Mouse (Mus musculus) cerebellum, postnatal 36 days (tissue): ENCODE measurements around the gene Hist1h2af.

Source experiments
- DNase-seq, 2 experiments: peaks; one replicate each; pipeline ENCODE4 v3.0.0; 2021 to 2022; ENCODE audit warnings: mixed read lengths in 2 of 2

Hist1h2af gene

GRCm38 (mm10) chr13:23533560-23534367, at the start of gene Hist1h2af:
Gene Hist1h2af, plus strand, starts transcription at chr13:23533906.
- DNase-seq = peak; percentile 59 to 70

DNA sequence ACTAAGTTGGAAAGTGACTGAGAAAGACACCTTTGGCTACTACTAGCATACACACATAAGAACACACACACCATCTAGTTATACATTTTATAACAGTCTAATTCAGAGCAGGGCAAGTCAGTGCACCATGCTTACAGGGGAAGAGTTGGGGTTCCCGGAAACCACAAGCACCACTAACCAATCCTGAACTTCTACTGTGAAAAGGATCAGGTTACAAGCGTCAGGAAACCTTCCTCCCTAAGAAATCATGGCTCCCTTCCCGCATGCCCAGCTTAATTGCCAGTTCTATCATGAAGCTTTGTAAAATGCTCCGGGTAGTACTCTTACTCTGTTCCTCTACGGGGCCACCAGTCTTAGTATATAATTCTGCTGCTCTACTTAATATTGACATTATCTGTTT, 48.4 kb upstream of the Hist1h2af start:
- DNase-seq = no peak

- peak; percentile 33 to 38 for DNase-seq
Observed at GRCm38 (mm10) chr13:23488400-23489322, 45.0 kb upstream of the Hist1h2af start, which contains the start of gene Btn2a2. Gene Btn2a2, minus strand, starts transcription at chr13:23488857.

DNA sequence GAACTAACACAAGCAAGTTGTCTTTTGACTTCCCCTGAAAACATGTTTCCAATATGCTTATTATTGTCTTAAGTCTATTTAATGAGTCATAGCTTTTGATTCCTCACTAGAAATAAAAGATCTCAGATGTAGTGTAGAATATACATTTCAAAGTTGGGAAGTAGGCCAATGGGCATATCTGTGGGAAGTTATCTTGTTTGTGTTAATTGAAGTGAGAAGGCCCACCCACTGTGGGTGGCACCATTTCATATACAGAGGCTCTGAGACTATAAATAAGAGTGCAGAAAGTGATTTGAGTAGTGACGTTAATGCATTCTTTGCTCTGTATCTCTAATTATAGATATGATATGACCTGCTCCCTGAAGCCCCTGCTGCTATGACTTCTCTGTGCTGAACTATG, 42.8 kb upstream of the Hist1h2af start:
- DNase-seq = no peak

- DNase-seq = no peak
Observed at GRCm38 (mm10) chr13:23491263-23491662, 42.4 kb upstream of the Hist1h2af start.

GRCm38 (mm10) chr13:23491990-23492389, 41.7 kb upstream of the Hist1h2af start:
- DNase-seq = no peak

DNA sequence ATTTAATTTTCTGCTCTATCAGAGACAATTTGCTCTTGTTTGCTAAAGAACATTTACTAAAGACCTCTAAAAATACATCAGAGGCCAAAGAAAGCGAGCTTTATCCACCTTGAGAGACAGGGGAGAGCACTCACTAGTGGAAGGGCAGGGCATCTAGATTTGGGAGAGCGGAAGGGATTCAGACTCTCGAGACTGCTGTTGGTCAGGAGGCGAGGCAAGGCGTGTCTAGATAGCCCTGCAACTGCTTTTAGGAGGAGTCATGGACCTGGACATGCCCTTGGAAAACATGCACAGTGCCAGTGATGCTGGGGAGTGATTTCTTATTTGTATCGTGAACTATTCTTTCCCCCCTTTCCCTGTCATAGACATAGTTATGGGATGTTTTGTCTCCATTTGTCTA, 38.2 kb upstream of the Hist1h2af start:
- no peak for DNase-seq

- DNase-seq = peak; percentile 10 to 30
Observed at GRCm38 (mm10) chr13:23497656-23498321, 35.9 kb upstream of the Hist1h2af start.

- DNase-seq = no peak
Observed at GRCm38 (mm10) chr13:23498653-23499052, 35.1 kb upstream of the Hist1h2af start.

DNA sequence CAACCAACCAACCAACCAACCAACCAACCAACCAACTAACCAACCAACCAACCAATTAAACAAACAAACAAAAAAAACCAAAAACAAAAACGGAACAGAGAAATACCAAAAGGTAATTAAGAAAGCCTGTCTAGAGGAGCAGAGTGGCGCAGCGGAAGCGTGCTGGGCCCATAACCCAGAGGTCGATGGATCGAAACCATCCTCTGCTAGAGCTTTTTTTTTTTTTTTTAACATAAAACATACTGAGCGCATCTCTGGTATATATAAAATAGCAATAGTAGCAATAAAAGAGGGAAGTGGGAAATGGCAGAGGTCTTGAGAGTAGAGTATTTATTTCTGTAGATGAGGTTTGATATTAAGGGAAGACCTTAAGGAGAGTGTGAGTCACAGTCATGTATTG, 33.8 kb upstream of the Hist1h2af start:
- DNase-seq = no peak

DNA sequence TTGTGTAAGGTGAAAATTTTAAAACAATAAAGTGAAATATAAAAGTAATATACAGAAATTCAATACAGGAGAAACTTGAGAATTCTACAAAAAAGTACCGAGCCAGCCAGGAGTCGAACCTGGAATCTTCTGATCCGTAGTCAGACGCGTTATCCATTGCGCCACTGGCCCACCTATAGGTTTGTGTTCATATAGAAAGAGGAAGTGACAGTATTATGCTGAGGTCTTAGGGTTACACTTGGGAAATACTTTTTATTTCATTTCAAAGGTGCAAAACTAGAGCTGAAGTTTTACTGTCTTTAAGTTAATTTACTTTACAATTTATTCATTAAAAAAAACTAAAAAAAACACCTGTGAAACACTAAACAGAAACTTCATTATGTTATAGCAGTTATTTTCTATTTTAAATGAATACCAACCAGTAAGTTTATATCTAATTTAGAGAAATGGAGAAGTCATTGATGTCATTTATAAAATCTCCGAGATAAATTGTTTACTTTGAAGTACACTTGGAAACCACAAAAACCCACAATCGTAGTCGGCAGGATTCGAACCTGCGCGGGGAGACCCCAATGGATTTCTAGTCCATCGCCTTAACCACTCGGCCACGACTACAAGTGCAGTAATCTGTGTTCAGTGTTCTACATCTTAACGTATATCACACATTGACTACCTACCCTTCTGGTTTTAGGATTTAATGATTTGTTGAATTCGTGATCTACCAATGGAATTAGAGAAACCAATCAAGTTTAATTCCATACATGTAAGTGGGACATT, 33.1 kb upstream of the Hist1h2af start:
- DNase-seq = peak; percentile 48 to 65

DNA sequence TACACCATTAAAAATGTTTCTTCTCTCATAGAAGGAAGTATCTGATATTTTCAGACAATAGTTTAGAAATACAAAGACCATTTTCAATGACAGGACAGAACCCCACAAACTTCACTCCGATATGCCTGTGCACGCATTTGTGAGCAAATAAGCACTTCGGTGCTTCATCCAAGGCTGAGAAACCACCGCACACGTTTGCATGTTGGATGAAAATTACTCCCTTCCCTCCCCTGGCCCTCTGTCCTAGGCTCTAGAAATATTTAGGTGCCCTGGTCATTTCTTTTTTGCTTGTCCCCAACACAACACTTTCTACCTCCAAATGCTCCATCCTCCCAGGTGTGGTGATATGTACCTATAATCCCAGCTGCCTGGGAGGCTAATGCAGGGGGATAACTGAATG, 32.2 kb upstream of the Hist1h2af start:
- DNase-seq = no peak

DNA sequence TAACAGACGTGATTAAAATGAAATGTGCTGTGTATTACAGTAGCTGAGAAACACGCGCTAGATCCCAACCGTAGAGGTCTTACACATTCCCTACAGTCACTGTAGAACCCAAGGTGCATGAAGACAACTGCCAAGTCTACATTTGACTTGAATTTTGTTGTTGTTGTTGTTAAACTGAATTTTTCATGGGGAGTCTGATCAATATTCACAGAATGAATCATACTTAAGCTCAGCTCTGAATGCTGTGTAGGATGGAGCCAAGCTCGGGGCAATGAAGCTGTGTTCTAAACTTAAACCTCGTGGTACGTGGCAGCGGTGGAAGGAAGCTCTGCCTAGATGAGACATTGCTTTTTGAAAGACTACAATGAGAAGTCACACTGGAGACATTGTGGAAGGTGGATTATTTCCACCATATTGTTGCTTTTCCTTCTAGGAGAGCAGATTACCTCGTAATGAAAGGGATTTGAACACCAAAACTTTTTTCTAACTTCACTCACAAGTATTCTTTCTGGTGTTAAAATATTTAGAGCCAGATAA, 31.6 kb upstream of the Hist1h2af start:
- no peak for DNase-seq

DNA sequence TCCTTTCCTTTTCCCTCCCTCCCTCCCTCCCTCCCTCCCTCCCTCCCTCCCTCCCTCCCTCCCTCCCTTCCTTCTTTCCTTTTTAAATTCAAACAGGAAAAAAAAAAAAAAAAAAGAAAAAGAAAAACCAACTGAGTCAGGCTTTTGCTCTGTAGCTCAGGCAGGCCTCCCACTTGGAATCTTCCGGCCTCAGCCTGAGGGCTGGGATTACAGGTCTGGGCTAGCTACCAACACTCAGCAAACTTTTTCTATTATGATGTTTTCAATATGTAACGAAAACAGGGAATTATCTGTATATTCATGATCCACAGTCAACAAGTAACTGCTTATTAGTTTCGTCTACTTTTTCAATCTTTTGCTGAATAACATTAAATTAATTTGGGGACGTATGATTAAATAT, 30.8 kb upstream of the Hist1h2af start:
- no peak for DNase-seq

DNA sequence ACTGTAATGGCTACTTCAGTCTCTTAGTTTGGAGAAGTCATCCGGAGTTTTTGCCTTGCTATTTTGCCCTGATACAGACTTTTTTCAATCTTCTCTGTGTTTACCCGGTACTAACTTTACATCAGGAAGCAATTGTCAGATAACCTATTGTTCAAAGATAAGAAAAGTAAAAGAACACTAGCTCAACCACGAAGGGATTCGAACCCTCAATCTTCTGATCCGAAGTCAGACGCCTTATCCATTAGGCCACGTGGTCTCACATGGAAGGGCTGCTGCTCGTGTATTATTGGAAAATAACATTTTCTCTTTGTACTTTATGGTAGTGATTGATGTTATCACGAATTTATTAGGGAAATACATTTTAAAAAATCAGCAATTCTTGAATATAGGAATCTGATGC, 29.9 kb upstream of the Hist1h2af start:
- DNase-seq = peak; percentile 35 to 66

- DNase-seq = no peak
Observed at GRCm38 (mm10) chr13:23505662-23506345, 27.9 kb upstream of the Hist1h2af start.

- peak; percentile 19 to 41 for DNase-seq
Observed at GRCm38 (mm10) chr13:23506351-23506750, 27.4 kb upstream of the Hist1h2af start.

GRCm38 (mm10) chr13:23506819-23507515, 26.7 kb upstream of the Hist1h2af start:
- DNase-seq = no peak

GRCm38 (mm10) chr13:23510127-23510526, 23.6 kb upstream of the Hist1h2af start:
- no peak for DNase-seq

DNA sequence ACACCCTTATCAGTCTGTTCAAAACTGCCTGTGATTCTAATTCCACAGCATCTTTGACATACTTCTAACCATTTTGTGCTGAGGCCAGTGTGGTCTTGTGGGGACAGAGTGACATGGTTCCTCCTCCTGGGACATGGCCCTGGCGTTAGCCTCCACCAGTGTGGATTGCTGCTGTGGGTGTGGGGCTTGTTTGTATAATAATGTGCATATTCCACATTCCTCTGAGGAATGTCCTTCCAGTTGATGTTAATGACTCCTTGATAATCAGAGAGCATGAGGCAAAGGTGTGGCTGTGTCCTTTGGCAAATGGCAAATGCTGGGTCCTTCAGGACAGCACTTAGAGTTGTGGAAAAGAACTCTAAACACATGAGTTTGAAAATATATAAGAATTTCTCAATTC, 20.2 kb upstream of the Hist1h2af start:
- no peak for DNase-seq

DNA sequence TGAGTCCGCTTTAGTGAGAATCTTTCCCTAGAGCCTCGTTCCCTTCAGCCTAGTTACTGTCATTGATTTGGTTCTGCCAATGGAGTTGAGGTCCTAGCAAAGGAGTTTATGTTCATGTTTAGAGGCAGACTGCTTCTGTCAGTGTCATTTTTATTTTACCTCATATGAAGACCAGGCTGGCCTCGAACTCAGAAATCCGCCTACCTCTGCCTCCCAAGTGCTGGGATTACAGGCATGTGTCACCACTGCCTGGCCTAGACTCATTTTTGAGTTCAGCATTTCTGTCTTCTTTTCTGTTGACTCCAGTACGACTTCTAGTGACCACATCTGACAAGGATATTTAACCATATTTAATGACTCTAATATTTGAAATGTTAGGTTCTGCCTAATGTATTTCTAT, 18.4 kb upstream of the Hist1h2af start:
- DNase-seq = no peak
